In the genomic region with DNA sequence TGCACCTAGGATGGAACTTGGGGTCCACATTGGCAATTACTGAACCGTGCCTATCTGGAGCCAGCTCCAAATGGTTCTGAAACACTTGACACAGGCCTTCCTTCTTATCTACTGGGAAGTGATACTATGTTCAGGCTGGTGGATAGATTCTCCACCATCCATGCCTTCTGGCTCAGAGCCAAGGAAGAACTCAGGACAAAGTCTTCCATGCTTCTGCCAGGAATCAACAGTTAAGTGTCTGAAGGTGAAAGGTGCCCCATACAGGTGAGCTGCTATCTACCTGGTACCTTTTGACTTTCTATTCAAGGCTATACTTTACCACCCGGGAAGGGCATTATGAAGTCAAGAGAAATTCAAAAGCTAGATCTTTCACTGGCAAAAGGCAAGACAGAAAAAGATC, we compare ENCODE assay signal across 36 mouse cellular contexts. TPM values are rescaled to one million over a fixed set of nuclear protein-coding genes. Genes with fewer than 3 reads are reported as not detected.
"Had no signal": no experiment of that assay in that cellular context is flagged by ENCODE, and none has a peak within 500 bp of the region (broad histone marks: within the 10 kb centered on the region; RNA-seq: fewer than 3 reads in every experiment).

No protein-coding gene starts in this region.

- H3K9me3 ChIP-seq: embryonic facial prominence, embryonic 10.5 days; embryonic facial prominence, embryonic 12.5 days; embryonic facial prominence, embryonic 13.5 days; embryonic facial prominence, embryonic 15.5 days; forebrain, embryonic 10.5 days; forebrain, embryonic 12.5 days; forebrain, embryonic 13.5 days; forebrain, embryonic 15.5 days had no signal

- DNase-seq: cerebellum, adult 18-20 months; cerebellum, adult 2 months; cerebellum, adult 8-10 months; cerebellum, adult 9-10 months; cerebellum, adult 9-11 months; cerebellum, postnatal 10 days; cerebellum, postnatal 14 days; cerebellum, postnatal 25 days; cerebellum, postnatal 36 days; embryo, embryonic 11 days; forebrain, postnatal 0 days; gastrocnemius, adult 2 months; gastrocnemius, postnatal 10 days; gastrocnemius, postnatal 14 days; gastrocnemius, postnatal 25 days; gastrocnemius, postnatal 36 days; heart, adult 18-20 months had no signal

- ATAC-seq: forebrain, embryonic 13.5 days; forebrain, embryonic 14.5 days; forebrain, embryonic 15.5 days; forebrain, embryonic 16.5 days; forebrain, postnatal 0 days had no signal

- H3K9ac ChIP-seq: embryonic facial prominence, embryonic 12.5 days; embryonic facial prominence, embryonic 13.5 days; embryonic facial prominence, embryonic 15.5 days; forebrain, embryonic 12.5 days; forebrain, embryonic 13.5 days; forebrain, embryonic 15.5 days; forebrain, postnatal 0 days had no signal

- H3K4me3 ChIP-seq: embryonic facial prominence, embryonic 10.5 days; embryonic facial prominence, embryonic 12.5 days; embryonic facial prominence, embryonic 13.5 days; embryonic facial prominence, embryonic 15.5 days; erythroblast, embryonic 14.5 days; forebrain, embryonic 10.5 days; forebrain, embryonic 12.5 days; forebrain, embryonic 13.5 days; forebrain, embryonic 15.5 days; gastrocnemius, adult 2 months had no signal

- H3K4me1 ChIP-seq: embryonic facial prominence, embryonic 10.5 days; embryonic facial prominence, embryonic 12.5 days; embryonic facial prominence, embryonic 13.5 days; embryonic facial prominence, embryonic 15.5 days; forebrain, embryonic 10.5 days; forebrain, embryonic 12.5 days; forebrain, embryonic 13.5 days; forebrain, embryonic 15.5 days had no signal

- H3K27me3 ChIP-seq: embryonic facial prominence, embryonic 12.5 days; embryonic facial prominence, embryonic 13.5 days; embryonic facial prominence, embryonic 15.5 days; forebrain, embryonic 12.5 days; forebrain, embryonic 13.5 days; forebrain, embryonic 15.5 days had no signal

- H3K27ac ChIP-seq: embryonic facial prominence, embryonic 10.5 days; embryonic facial prominence, embryonic 12.5 days; embryonic facial prominence, embryonic 13.5 days; embryonic facial prominence, embryonic 15.5 days; forebrain, embryonic 10.5 days; forebrain, embryonic 12.5 days; forebrain, embryonic 13.5 days; forebrain, embryonic 15.5 days; gastrocnemius, adult 2 months had no signal

- H3K4me2 ChIP-seq: embryonic facial prominence, embryonic 12.5 days; embryonic facial prominence, embryonic 13.5 days; embryonic facial prominence, embryonic 15.5 days; forebrain, embryonic 12.5 days; forebrain, embryonic 13.5 days; forebrain, embryonic 15.5 days had no signal

RNA-seq across cellular contexts. Expression of gene Ldlrad1, which starts 29.3 kb away (rescaled TPM):
- total RNA-seq: common myeloid progenitor, adult 5-6 weeks; forebrain, postnatal 0 days; gastrocnemius, adult 18-20 months; gastrocnemius, adult 2 months; gastrocnemius, adult 8-10 months; gastrocnemius, postnatal 10 days; gastrocnemius, postnatal 14 days; gastrocnemius, postnatal 25 days; gastrocnemius, postnatal 36 days; granulocyte monocyte progenitor cell, adult 5-6 weeks had no signal
- polyA plus RNA-seq: cerebellum, adult 2 months; cortical plate, adult 2 months; embryonic facial prominence, embryonic 10.5 days; embryonic facial prominence, embryonic 11.5 days; embryonic facial prominence, embryonic 12.5 days; embryonic facial prominence, embryonic 13.5 days; embryonic facial prominence, embryonic 14.5 days; erythroblast, embryonic 14.5 days; forebrain, embryonic 10.5 days; forebrain, embryonic 11.5 days; forebrain, embryonic 12.5 days; forebrain, embryonic 13.5 days; forebrain, embryonic 14.5 days; forebrain, embryonic 15.5 days; forebrain, embryonic 16.5 days; forebrain, postnatal 0 days had no signal
